Comparison of ENCODE assay signal across 24 mouse cellular contexts in the genomic region with DNA sequence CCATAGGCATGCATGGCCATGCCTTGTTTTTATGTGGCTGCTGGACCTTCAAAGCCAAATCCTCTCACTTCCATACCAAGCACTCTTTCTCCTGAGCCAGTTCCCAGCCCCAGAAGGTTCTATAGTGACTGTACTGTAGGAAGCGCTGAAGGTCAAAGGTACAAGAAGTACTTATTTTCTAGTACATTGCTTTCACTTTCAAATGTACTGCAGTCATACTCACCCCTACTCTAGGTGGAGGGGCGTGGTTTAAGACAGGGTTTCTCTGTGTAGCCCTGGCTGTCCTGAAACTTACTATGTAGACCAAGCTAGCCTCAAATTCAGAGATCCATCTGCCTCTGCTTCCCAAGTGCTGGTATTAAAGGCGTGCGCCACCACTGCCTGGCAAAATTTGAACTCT. TPM values are rescaled to one million over a fixed set of nuclear protein-coding genes. Genes with fewer than 3 reads are reported as not detected.
DNase-seq lines count a peak whose midpoint lies in the region; TF ChIP-seq lines count a peak whose summit lies in the region.
"Had no signal": no experiment of that assay in that cellular context is flagged by ENCODE, and none has a peak within 500 bp of the region (broad histone marks: within the 10 kb centered on the region; RNA-seq: fewer than 3 reads in every experiment).

No protein-coding gene starts in this region.

- WGBS in small intestine, adult 2 months, result 58% methylated on average over 4 of the region's 4 CpGs

- in situ Hi-C loops in ES-E14 (cut with MboI; ENCODE audit: low sequenced_read_pairs in 2 of 2, unreplicated experiment in 2 of 2), result no loop called here

- H3K27ac ChIP-seq in ES-E14 (ENCODE audit: insufficient read depth, low read depth, low read length, poor library complexity, severe bottlenecking), result peak overlapping the region; percentile 56; the same call in 1 of the 2 replicates
- H3K27ac ChIP-seq in small intestine, adult 2 months (ENCODE audit: insufficient read depth, low read depth, low read length), result peak overlapping the region; percentile 93
- H3K27ac ChIP-seq: embryonic facial prominence, embryonic 15.5 days; hindbrain, embryonic 12.5 days; layer of hippocampus, adult 2 months; liver, embryonic 14.5 days; midbrain, embryonic 12.5 days; neural tube, embryonic 13.5 days had no signal

- H3K27me3 ChIP-seq in small intestine, adult 2 months (ENCODE audit: control insufficient read depth, insufficient read depth, low read length), result no peaks in the 10 kb centered on the region
- H3K27me3 ChIP-seq: embryonic facial prominence, embryonic 15.5 days; heart, embryonic 12.5 days; hindbrain, embryonic 12.5 days; midbrain, embryonic 12.5 days; neural tube, embryonic 13.5 days had no signal

- TF ChIP-seq POLR2A in small intestine, adult 2 months (IDR thresholded peaks at IDR 0.05; ENCODE audit: low read depth, low read length), result no peak

- no peak overlapping the region for H3K4me3 ChIP-seq in ES-E14 (ENCODE audit: insufficient read depth in 1 of 2, low read depth in 1 of 2, low read length in 2 of 2, poor library complexity in 1 of 2, severe bottlenecking in 1 of 2)
- no peak overlapping the region for H3K4me3 ChIP-seq in small intestine, adult 2 months (ENCODE audit: low read depth, low read length)
- H3K4me3 ChIP-seq: embryonic facial prominence, embryonic 15.5 days; heart, embryonic 12.5 days; hindbrain, embryonic 12.5 days; layer of hippocampus, adult 2 months; midbrain, embryonic 12.5 days; neural tube, embryonic 13.5 days had no signal

- H3K9ac ChIP-seq in ES-E14 (ENCODE audit: insufficient read depth, low read depth, low read length, poor library complexity, severe bottlenecking), result no peak overlapping the region; the same call in 1 of the 2 replicates
- H3K9ac ChIP-seq: embryonic facial prominence, embryonic 15.5 days; forebrain, postnatal 0 days; heart, embryonic 12.5 days; hindbrain, embryonic 12.5 days; liver, embryonic 14.5 days; midbrain, embryonic 12.5 days; neural tube, embryonic 13.5 days had no signal

- no peaks in the 10 kb centered on the region for H3K36me3 ChIP-seq in ES-E14 (ENCODE audit: control insufficient read depth, insufficient read depth, low read length, poor library complexity, severe bottlenecking)
- H3K36me3 ChIP-seq in small intestine, adult 2 months (ENCODE audit: control insufficient read depth, insufficient read depth, low read length), result no peaks in the 10 kb centered on the region
- H3K36me3 ChIP-seq: embryonic facial prominence, embryonic 15.5 days; G1E; heart, embryonic 12.5 days; hindbrain, embryonic 12.5 days; midbrain, embryonic 12.5 days; neural tube, embryonic 13.5 days had no signal

- peaks cover 13 to 15% of the 10 kb centered on the region in 2 experiments for H3K4me1 ChIP-seq in ES-E14 (ENCODE audit: control insufficient read depth in 2 of 2, insufficient read depth in 2 of 2, low read length in 2 of 2, poor library complexity in 1 of 2)
- peaks cover 5% of the 10 kb centered on the region; the same call in 1 of the 2 replicates for H3K4me1 ChIP-seq in small intestine, adult 2 months (ENCODE audit: control insufficient read depth, insufficient read depth, insufficient read length, low read length)
- H3K4me1 ChIP-seq: embryonic facial prominence, embryonic 15.5 days; heart, embryonic 12.5 days; hindbrain, embryonic 12.5 days; midbrain, embryonic 12.5 days; neural tube, embryonic 13.5 days had no signal

- no peak for TF ChIP-seq CTCF in small intestine, adult 2 months (IDR thresholded peaks at IDR 0.05; ENCODE audit: extremely low read depth, insufficient read length, insufficient replicate concordance, low read depth, low read length)

- H3K9me3 ChIP-seq in ES-E14 (ENCODE audit: control insufficient read depth, insufficient read depth, low read depth, low read length), result no peaks in the 10 kb centered on the region
- H3K9me3 ChIP-seq: embryonic facial prominence, embryonic 15.5 days; G1E; heart, embryonic 12.5 days; hindbrain, embryonic 12.5 days; midbrain, embryonic 12.5 days; neural tube, embryonic 13.5 days had no signal

- peak; percentile 69 for DNase-seq in CD4-positive, CD25-positive, alpha-beta regulatory T cell, adult 2 months (ENCODE audit: low read depth, low spot score)
- no peak for DNase-seq in ES-E14 (ENCODE audit: low read depth, low spot score)
- DNase-seq in induced T-regulatory cell, adult 2 months (ENCODE audit: low read depth), result peak; percentile 76
- DNase-seq in cerebellum, postnatal 36 days, result no peak
- DNase-seq in adrenal gland, postnatal 36 days, result no peak
- DNase-seq in right cerebral cortex, postnatal 14 days, result no peak
- DNase-seq: adrenal gland, adult 8-10 months; cerebellum, adult 9-11 months; embryo, embryonic 11 days; forebrain, postnatal 0 days; heart, adult 11 months; heart, postnatal 14 days; kidney, adult 18-20 months; kidney, postnatal 10 days; thymus, postnatal 36 days had no signal

TF ChIP-seq in ES-E14, 5 proteins besides CTCF, POLR2A, EP300 and RAD21:
- no peak for TF ChIP-seq MAFK (IDR thresholded peaks at IDR 0.05; ENCODE audit: insufficient read depth, low read depth, low read length)
- TF ChIP-seq HCFC1 (IDR thresholded peaks at IDR 0.05; ENCODE audit: borderline replicate concordance, insufficient read depth, low read length), result no peak
- TF ChIP-seq ZC3H11A (IDR thresholded peaks at IDR 0.05; ENCODE audit: borderline replicate concordance, low read depth, low read length), result no peak
- TF ChIP-seq CHD2 (IDR thresholded peaks at IDR 0.05; ENCODE audit: low read depth, low read length), result no peak
- TF ChIP-seq ZNF384 (IDR thresholded peaks at IDR 0.05; ENCODE audit: low read depth, low read length), result no peak

RNA-seq across cellular contexts. Expression of a gene that starts 8.7 kb away (rescaled TPM):
- total RNA-seq in ES-E14 (2012; rRNA removed), result 40.1 and 43.5 TPM in 2 replicates
- 6.4 and 19.5 TPM in 2 replicates for polyA plus RNA-seq in small intestine, adult 2 months (2012; rRNA removed)
- 10 to 100 TPM; 27.3 to 32.2 TPM for total RNA-seq in adrenal gland, postnatal 36 days (2021)

RNA-seq across cellular contexts. Expression of a gene that starts 59.7 kb away (rescaled TPM):
- 72.7 and 140 TPM in 2 replicates for total RNA-seq in ES-E14 (2012; rRNA removed)
- polyA plus RNA-seq in small intestine, adult 2 months (2012; rRNA removed), result 2.7 and 3.6 TPM in 2 replicates
- 10 to 100 TPM; 98.2 to 99.1 TPM for total RNA-seq in adrenal gland, postnatal 36 days (2021)

Comparison
In these comparisons a context has a peak if more than half of its experiments do, and no peak if none do; other contexts are left out.
1. DNase-seq: peak in CD4-positive, CD25-positive, alpha-beta regulatory T cell, adult 2 months (single experiment) and induced T-regulatory cell, adult 2 months (single experiment); none in ES-E14 (single experiment), cerebellum, postnatal 36 days (0 of 2), adrenal gland, postnatal 36 days (0 of 2) and right cerebral cortex, postnatal 14 days (single experiment).